Mouse (Mus musculus) thymus, adult 2 months (tissue): ENCODE results near the gene Evl. TPM values are rescaled to one million over a fixed set of nuclear protein-coding genes. Genes with fewer than 3 reads are reported as not detected.

Source experiments
- DNase-seq: peaks from one replicate; pipeline ENCODE4 v3.0.0; 2021
- H3K27ac ChIP-seq: fragments of 200-500 bp; 2 replicates; pipeline ENCODE4 v1.5.1; 2012; ENCODE audit warnings: low read length, control low read depth; ENCODE audit not compliant: control insufficient read depth, insufficient read depth
- H3K27me3 ChIP-seq: fragments of 200-500 bp; 2 replicates; pipeline ENCODE4 v1.6.1; 2012; ENCODE audit warnings: mild to moderate bottlenecking, low read length, moderate library complexity, mixed read lengths; ENCODE audit not compliant: control insufficient read depth, insufficient read depth
- H3K36me3 ChIP-seq: fragments of 200-500 bp; 2 replicates; pipeline ENCODE4 v1.6.1; 2012; ENCODE audit warnings: mild to moderate bottlenecking, low read length, moderate library complexity; ENCODE audit not compliant: control insufficient read depth, insufficient read depth
- H3K4me1 ChIP-seq: fragments of 200-500 bp; replicated peaks from 2 replicates; pipeline ENCODE4 v1.6.1; 2012; ENCODE audit warnings: low read length; ENCODE audit not compliant: control insufficient read depth, insufficient read depth
- H3K4me3 ChIP-seq: fragments of 200-500 bp; 2 replicates; pipeline ENCODE4 v1.5.1; 2012; ENCODE audit warnings: mild to moderate bottlenecking, low read length, control low read depth, moderate library complexity; ENCODE audit not compliant: control insufficient read depth, insufficient read depth
- CTCF ChIP-seq: fragments of 200-500 bp; IDR thresholded peaks from 2 replicates; pipeline ENCODE4 v1.5.1; 2012; ENCODE audit warnings: mild to moderate bottlenecking, control low read depth, low read length, moderate library complexity, borderline replicate concordance; ENCODE audit not compliant: control insufficient read depth, poor library complexity, insufficient read depth; ENCODE audit errors: extremely low read depth
- POLR2A ChIP-seq: fragments of 200-500 bp; IDR thresholded peaks from 2 replicates; pipeline ENCODE4 v1.6.1; 2012; ENCODE audit warnings: mild to moderate bottlenecking, low read length, control low read depth, moderate library complexity; ENCODE audit not compliant: control insufficient read depth, poor library complexity, insufficient read depth; ENCODE audit errors: extremely low read depth
- WGBS: fragments of 180-500 bp; shearing (Covaris S2); methylation state at CpG from one replicate; pipeline ENCODE4 v1.1.7; 2018; 5-methylcytosine and 5-hydroxymethylcytosine counted together
- polyA plus RNA-seq: library from polyadenylated mRNA; depleted of rRNA; stranded (reverse); fragments of >200 nt; gene quantifications from 2 replicates; pipeline ENCODE4 v1.2.3, GENCODE M21; 2012

Gene Evl
- polyA plus RNA-seq, 1 experiment, result 172 TPM

GRCm38 (mm10) chr12:108583775-108584174 is 29.3 kb downstream of the Evl start:
- Histone ChIP-seq H3K27me3 (no peaks in the 10 kb centered on the region), H3K4me1 (no peaks in the 10 kb centered on the region), H3K27ac (no peak overlapping the region), H3K4me3 (no peak overlapping the region), H3K36me3 (no peaks in the 10 kb centered on the region)
- TF ChIP-seq CTCF, result no peak
- TF ChIP-seq POLR2A, result no peak
- no peak for DNase-seq
- WGBS, result 96% methylated on average over 1 of the region's 1 CpGs

- Histone ChIP-seq H3K4me3 (no peak overlapping the region), H3K27ac (no peak overlapping the region), H3K36me3 (no peaks in the 10 kb centered on the region), H3K4me1 (no peaks in the 10 kb centered on the region), H3K27me3 (no peaks in the 10 kb centered on the region)
- TF ChIP-seq CTCF (no peak), POLR2A (no peak)
- 94% methylated on average over 2 of the region's 2 CpGs for WGBS
- DNase-seq, result no peak
These were observed 35.6 kb downstream of the Evl start for GRCm38 (mm10) chr12:108590131-108590530.

GRCm38 (mm10) chr12:108591586-108591985 is 37.1 kb downstream of the Evl start:
- Histone ChIP-seq H3K27ac (no peak overlapping the region), H3K27me3 (no peaks in the 10 kb centered on the region), H3K4me3 (no peak overlapping the region), H3K4me1 (no peaks in the 10 kb centered on the region), H3K36me3 (no peaks in the 10 kb centered on the region)
- WGBS, result 92% methylated on average over 5 of the region's 5 CpGs
- TF ChIP-seq CTCF (no peak), POLR2A (no peak)
- no peak for DNase-seq

GRCm38 (mm10) chr12:108592866-108593265 is 38.3 kb downstream of the Evl start:
- H3K4me1 ChIP-seq, result no peaks in the 10 kb centered on the region
- 99% methylated on average over 6 of the region's 6 CpGs for WGBS
- no peak overlapping the region for H3K4me3 ChIP-seq
- H3K27me3 ChIP-seq, result no peaks in the 10 kb centered on the region
- no peak for DNase-seq
- no peak overlapping the region for H3K27ac ChIP-seq
- TF ChIP-seq POLR2A (no peak), CTCF (no peak)
- no peaks in the 10 kb centered on the region for H3K36me3 ChIP-seq

- under 1% methylated on average over 4 of the region's 4 CpGs for WGBS
- Histone ChIP-seq H3K4me3 (no peak overlapping the region), H3K4me1 (peaks cover 6% of the 10 kb centered on the region), H3K36me3 (no peaks in the 10 kb centered on the region), H3K27ac (no peak overlapping the region), H3K27me3 (no peaks in the 10 kb centered on the region)
- TF ChIP-seq POLR2A (no peak), CTCF (no peak)
- DNase-seq, result peak; percentile 38
These were observed 46.3 kb downstream of the Evl start for GRCm38 (mm10) chr12:108600864-108601263.

GRCm38 (mm10) chr12:108601326-108601725 is 46.8 kb downstream of the Evl start:
- Histone ChIP-seq H3K4me1 (peaks cover 6% of the 10 kb centered on the region), H3K4me3 (no peak overlapping the region), H3K36me3 (no peaks in the 10 kb centered on the region), H3K27me3 (no peaks in the 10 kb centered on the region), H3K27ac (no peak overlapping the region)
- 52% methylated on average over 8 of the region's 8 CpGs for WGBS
- no peak for TF ChIP-seq CTCF
- no peak for DNase-seq

- Histone ChIP-seq H3K4me1 (peaks cover 6% of the 10 kb centered on the region), H3K4me3 (no peak overlapping the region), H3K27me3 (no peaks in the 10 kb centered on the region), H3K36me3 (no peaks in the 10 kb centered on the region), H3K27ac (no peak overlapping the region)
- no peak for DNase-seq
- TF ChIP-seq POLR2A (no peak), CTCF (no peak)
These were observed 50.0 kb downstream of the Evl start for GRCm38 (mm10) chr12:108604546-108604945.
